Mouse (Mus musculus): Measurements from ENCODE around the gene Zscan5b. TPM values are rescaled to one million over a fixed set of nuclear protein-coding genes. Genes with fewer than 3 reads are reported as not detected.

Zscan5b gene
- total RNA-seq, 2 experiments from 2014 or later, result not detected

Other genes starting within 250 kb of the Zscan5b start
- gene Vmn1r65, start 211.3 kb upstream of the Zscan5b start, total RNA-seq (2021), result not detected
- gene Nlrp4c, start 177.1 kb upstream of the Zscan5b start, total RNA-seq (2021), result not detected
- 10 to 100 TPM; 35.1 to 36.1 TPM for gene Zfp787, start 66.3 kb upstream of the Zscan5b start, total RNA-seq (2021)
- 10 to 100 TPM; 66.3 to 68.0 TPM for gene Zfp444, start 50.1 kb upstream of the Zscan5b start, total RNA-seq (2021)
- gene Galp, start 25.2 kb upstream of the Zscan5b start, total RNA-seq (2021), result not detected
- gene Epp13, start 30.4 kb downstream of the Zscan5b start, total RNA-seq (2021), result not detected
- 10 to 100 TPM; 10.1 to 12.2 TPM for gene Zfp667, start 64.3 kb downstream of the Zscan5b start, total RNA-seq (2021)
- gene Zfp583, start 109.0 kb downstream of the Zscan5b start, total RNA-seq (2021), result 10 to 100 TPM; 14.9 to 17.2 TPM
- gene Gm3854, start 121.5 kb downstream of the Zscan5b start, total RNA-seq (2021), result 1 to 10 TPM; 7.6 to 9.4 TPM
- 1 to 10 TPM; 4.3 to 5.6 TPM for gene Zfp78, start 141.0 kb downstream of the Zscan5b start, total RNA-seq (2021)
- gene Zfp28, start 161.0 kb downstream of the Zscan5b start, total RNA-seq (2021), result 10 to 100 TPM; 17.7 to 18.0 TPM
- 10 to 100 TPM; 12.2 to 16.6 TPM for gene Smim17, start 176.4 kb downstream of the Zscan5b start, total RNA-seq (2021)
- gene Gm20715, start 188.0 kb downstream of the Zscan5b start, total RNA-seq (2021), result under 1 TPM; 0.44 to 0.56 TPM
- under 1 TPM in 1 of 2 experiments, not detected in 1; 0.54 TPM for gene Olfr1344, start 216.4 kb downstream of the Zscan5b start, total RNA-seq (2021)
- under 1 TPM in 1 of 2 experiments, not detected in 1; 0.06 TPM for gene Olfr1336, start 233.9 kb downstream of the Zscan5b start, total RNA-seq (2021)
- gene Olfr1346, start 244.8 kb downstream of the Zscan5b start, total RNA-seq (2021), result not detected

Measured in left cerebral cortex, postnatal 4 days (tissue).